Mouse (Mus musculus) neural tube, embryonic 10.5 days (tissue): ENCODE measurements at regions not wholly inside any gene's neighbourhood (a gene's known extent, or its start where the extent isn't known, plus 50 kb on each side); places are given as distances from the start of the nearest gene placed in this dataset.
A peak's percentile ranks its signal among the peaks of the same experiment; 100 is the strongest.

Source experiments
- DNase-seq: peaks from one replicate; pipeline ENCODE4 v3.0.0-alpha.2; 2017; ENCODE audit warnings: low spot score; ENCODE audit errors: extremely low spot score

DNA sequence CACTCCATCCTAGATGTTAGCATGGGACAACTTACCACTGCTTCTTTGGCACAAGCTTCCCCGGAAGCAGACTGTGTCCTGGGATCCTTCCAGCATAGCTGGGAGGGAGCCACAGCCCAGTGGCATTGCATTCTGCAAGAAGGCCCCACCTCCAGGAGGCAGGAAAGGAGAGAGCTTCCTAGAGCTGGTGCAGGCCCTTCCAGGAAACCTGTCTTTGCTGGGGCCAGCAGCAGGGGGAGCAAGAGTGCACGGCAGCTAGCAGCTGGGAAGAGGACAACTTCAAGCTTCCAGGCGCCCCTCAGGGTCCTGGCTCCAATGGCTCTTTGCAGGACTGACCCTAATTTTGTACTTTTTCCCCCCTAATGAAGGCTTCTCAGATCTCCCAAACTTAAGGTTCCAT, 115.4 kb upstream of the Sorcs3 start:
- DNase-seq, result peak; percentile 37

DNA sequence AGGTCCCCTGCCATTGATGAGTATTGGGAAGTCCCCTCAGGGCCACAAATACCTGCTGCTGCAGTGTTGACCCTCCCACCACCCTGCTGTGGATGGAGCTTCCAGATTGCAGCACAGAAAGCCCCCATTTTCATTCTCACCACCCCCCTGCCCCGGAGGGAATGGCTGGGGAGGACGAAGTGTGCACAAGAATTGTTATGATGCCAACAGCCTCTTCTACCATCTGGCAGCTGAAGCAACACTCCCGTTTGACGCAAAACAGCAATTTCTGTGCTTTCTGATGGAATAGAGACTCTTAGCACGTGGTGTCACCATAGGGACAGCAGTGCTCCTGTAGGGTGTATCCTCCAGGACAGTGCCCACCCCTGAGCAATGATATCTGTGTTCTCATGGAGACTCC, 108.5 kb upstream of the Sorcs3 start:
- DNase-seq, result no peak

DNA sequence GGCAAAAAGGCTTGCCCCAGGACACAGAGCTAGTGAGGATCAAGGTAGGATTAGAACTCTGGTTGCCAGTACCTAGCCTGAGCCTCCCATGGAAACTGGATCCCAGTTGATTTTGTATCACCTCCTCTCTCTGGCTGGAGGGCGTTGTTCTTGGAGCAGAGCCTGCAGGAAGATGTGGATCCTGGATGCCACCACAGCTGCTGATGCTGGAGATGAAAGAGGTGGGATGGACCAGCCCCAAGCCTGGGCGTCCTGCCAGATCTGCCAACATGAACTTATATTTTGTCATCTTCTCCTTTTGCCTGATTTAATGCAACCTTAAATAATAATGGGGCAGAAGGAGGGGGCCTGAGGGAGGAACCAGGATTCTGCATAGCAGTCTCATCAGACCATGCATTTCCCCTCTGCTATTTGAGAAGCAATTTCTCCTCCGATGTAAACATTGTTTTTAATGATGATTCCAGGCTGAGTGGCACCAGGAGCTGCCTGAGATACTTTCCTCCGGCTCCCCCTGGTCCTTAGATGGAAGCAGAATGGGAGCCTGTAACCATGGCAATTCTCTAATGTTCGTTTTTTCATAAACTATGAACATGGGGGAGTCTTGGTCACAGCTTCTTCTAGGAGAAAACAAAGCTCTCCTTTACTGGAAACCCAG, 107.8 kb upstream of the Sorcs3 start:
- no peak for DNase-seq

DNA sequence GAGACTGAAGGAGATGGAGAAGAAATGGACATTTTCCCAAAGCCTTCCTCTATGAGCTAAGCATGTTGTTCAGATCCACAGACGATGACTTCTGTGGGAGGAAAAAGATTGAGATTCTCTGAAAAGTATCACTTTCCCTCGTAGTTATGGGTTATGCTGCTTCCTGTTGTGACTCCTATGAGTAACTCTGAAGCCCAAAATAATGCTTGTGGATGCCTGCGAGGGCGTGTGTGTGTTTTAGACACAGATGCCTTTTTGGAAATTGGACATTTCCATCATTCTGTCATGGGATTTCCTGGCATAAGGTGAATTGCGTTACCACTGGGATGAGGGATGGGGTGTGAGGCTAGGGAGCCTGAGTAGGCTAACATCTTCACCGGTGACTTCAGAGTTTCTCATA, 104.8 kb upstream of the Sorcs3 start:
- DNase-seq, result no peak

DNA sequence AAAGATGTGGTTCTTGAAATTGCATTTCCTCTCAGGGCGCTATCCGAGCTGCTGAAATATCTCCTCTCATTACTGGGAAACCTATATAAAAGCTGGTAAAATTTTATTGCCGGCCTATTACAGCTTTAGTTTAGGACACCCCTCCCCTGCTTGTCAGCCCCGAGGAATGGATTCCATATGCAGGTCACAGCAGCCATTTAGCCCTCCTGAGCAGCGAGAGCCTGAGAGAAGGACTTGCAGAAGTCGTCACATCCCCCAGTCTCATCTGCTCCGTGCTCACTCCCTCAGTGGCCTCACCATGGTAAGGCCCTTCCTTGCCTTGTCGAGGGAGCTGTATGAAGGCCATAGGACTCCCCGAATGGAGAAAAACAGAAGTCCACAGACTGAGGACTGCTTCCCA, 90.7 kb upstream of the Sorcs3 start:
- DNase-seq, result no peak

DNA sequence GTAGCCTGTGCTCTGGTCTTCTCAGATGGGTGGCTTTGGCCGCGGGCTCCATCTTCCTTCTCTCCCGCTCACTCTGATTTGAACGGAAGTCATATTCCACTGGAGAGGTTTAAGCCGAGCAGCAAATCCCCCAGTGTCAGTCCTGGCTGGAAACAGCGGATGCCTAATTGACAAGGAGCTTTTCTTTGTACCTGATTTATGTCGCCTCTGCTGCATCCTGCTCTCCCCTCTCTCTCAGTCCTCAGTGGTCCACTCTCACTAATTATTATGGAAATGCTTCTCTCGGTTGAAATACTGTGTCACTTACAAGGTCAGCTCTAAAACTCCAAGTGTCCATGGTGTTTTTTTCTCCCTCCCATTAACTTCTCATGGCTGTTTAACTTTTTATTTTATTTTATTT, 90.1 kb upstream of the Sorcs3 start:
- peak; percentile 16 for DNase-seq

DNA sequence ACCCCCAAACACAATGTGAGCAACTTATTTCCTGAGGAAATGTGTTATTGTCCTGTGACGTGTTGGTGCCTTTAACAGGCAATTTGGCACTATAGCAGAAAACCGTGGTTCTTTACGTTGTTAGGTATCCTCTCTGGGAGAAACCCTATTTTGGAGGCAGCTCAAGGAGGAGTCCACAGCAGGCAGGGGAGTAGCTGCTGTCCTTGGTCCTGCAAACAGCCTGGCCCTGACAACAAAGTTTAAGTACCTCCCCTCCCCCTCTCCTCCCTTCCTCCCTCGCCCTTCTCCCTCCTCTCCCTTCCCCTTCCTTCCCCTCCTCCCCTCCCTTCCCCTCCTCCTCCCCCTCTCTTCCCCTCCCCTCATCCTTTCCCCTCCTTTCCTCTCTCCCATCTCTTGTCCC, 89.1 kb upstream of the Sorcs3 start:
- DNase-seq, result peak; percentile 39

DNA sequence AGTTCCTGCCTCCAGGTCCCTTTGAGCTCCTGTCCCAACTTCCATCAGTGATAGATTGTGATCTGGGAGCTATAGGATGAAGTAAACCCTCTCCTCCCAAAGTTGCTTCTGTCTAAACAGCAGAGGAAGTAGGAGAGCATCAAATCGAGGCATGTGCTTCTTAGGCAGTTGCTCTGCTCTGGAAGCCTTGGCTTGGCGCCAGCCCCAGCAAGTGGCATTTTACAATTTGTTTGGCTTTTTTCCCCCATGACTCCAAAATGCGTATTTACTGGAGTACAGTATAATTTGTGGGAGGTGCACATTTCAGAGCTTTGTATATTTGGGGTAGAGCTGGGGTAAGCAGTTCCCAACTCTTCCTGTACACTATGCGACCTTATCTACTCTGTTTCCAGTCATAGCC, 88.2 kb upstream of the Sorcs3 start:
- DNase-seq, result no peak

DNA sequence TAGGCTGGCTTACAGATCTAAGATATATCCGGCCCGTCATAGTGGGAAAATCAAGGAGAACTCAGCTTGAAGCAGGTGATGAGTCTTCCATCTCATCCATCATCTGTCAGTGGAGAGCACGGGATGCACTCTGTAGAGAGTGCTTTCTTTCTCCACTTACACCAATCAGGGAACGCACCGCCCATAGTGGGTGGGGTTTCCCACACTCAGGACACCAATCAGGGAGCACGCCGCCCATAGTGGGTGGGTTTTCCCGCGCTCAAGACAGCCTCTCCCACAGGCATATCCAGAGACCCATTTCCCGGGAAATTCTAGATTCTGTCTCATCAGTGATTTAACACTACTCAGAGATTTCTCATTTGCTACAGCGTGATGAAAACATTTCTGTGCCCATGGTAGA, 83.5 kb upstream of the Sorcs3 start:
- no peak for DNase-seq

DNA sequence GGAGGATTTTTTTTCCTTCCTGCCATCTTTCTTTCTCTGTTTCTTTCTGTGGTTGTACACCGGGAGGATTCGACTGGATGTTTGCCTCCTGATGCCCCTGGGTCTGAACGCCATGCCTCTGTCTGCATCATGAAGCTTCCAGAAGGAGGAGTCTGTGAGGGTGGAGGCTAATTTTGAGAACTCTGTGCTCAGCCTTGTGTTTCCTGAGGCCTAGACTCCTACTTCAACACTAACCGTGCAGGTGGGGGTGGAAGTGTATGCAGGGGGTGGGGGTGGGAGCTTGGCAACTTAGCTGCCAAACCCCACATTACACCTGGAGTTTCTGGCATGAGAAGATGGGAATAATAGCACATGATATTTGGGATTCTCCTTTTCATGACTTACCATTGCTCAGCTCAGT, 82.0 kb upstream of the Sorcs3 start:
- no peak for DNase-seq

DNA sequence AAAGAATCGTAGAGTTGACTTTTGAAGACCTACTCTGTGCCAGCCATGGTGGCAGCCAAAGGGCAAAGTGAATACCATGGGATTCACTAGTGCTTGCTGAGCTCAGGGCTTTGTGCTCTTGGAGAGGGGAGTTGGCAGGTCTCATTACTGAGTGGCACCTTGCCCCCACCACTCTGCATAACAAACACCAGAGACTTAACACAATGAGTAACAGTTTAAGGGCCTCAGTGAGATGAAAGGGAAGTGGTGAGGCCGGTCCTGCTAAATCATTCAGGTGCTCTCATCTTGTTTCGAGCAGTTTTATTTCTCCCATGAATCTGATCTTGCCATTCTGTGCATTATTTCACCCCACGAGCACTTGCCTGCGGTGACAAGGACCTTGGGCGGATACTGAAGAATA, 80.1 kb upstream of the Sorcs3 start:
- no peak for DNase-seq

DNA sequence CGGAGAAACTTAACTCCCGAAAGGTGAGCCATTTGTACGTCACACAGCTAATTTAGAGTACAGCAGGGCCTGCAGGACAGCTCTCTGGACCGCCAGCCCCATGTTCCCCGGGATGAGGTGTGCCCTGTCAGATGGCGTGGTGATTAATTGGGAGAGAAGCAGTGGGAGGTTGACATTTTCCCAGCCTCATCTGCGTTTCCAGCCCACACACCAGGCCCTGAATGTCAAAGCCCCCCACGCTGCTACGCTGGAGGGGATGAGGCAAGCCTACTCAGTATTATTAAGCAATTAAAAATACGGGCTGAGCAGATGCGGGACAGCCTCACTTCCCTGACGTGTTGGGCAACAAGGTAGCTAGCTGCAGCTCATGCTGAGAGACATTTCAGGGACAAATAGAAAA, 77.7 kb upstream of the Sorcs3 start:
- DNase-seq, result no peak

DNA sequence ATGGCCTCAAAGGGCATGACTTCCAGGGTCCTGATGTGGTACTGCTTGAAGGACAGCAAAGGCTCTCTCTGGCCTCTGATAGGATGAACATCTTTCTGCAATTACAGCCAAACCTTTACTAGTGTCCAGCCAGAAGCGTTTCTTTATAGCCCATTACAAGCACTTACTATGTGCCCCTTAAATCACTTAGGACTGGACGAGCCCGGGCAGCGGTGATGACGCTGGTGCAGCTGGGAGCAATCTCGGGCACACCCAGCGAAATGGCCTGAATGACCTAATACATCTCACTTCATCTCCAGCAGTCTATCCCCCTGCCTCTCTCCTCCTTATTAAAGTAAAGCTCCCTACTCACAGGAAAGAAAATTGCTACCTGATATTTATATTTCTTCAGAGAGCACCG, 69.6 kb upstream of the Sorcs3 start:
- DNase-seq, result no peak

DNA sequence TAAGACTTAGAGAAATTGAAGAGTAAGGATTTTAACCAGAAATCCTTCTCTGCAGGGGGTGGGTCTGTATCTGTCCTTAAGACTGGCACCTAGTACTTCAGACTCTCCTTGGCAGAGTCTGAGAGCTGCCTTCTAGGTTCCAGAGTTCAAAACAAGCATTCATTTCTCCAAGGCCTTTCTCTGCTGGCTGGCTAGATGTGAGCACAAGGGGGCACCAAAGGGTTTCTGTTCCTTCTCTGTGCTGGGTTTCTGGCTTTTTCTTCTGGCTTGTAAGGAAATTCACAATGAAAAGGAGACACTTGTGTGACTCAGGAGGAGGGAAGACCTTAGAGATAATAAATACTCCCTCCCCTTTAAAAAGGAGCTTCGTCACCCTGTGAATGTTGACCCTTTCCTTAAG, 61.7 kb upstream of the Sorcs3 start:
- DNase-seq, result peak; percentile 36
